In the genomic region with DNA sequence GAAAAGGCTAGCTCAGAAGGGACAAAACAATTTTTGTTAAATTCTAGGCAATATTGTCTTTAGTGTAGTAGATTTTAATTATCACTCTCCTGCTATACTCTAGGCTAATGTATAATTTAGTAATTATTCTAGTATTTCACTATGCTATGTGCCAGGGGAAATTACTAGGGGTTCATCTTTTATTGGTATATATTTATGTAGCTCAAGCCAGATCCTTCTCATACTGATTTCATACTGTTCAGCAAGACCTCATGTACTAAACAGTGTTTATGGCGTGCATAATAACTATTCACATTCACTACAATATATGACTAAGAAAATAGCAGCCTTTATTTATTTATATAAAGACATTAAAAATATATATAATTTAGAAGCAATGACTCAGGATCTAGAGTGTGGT, we compare ENCODE assay signal across 31 mouse cellular contexts.
"Had no signal": no experiment of that assay in that cellular context is flagged by ENCODE, and none has a peak within 500 bp of the region (broad histone marks: within the 10 kb centered on the region; RNA-seq: fewer than 3 reads in every experiment).

No protein-coding gene starts in this region.

- H3K9me3 ChIP-seq: limb, embryonic 10.5 days; limb, embryonic 12.5 days; limb, embryonic 13.5 days; limb, embryonic 15.5 days; liver, embryonic 12.5 days; liver, embryonic 13.5 days; liver, embryonic 15.5 days; lung, embryonic 15.5 days; megakaryocyte, embryonic 14.5 days; midbrain, embryonic 10.5 days; midbrain, embryonic 12.5 days; midbrain, embryonic 13.5 days; midbrain, embryonic 15.5 days had no signal

- H3K27ac ChIP-seq: left cerebral cortex, adult 2 months; limb, embryonic 10.5 days; limb, embryonic 12.5 days; limb, embryonic 13.5 days; limb, embryonic 15.5 days; liver, embryonic 12.5 days; liver, embryonic 13.5 days; liver, embryonic 14.5 days; liver, embryonic 15.5 days; lung, embryonic 15.5 days; macrophage; midbrain, embryonic 10.5 days; midbrain, embryonic 12.5 days; midbrain, embryonic 13.5 days; midbrain, embryonic 15.5 days had no signal

- DNase-seq: left cerebral cortex, postnatal 4 days; liver; liver, embryonic 13.5 days; liver, postnatal 0 days; lung, adult 18-20 months; lung, adult 2 months; lung, embryonic 14.5 days; lung, postnatal 10 days; lung, postnatal 14 days; lung, postnatal 36 days; lung, postnatal 4 days; midbrain, embryonic 14.5 days had no signal

- H3K4me2 ChIP-seq: limb, embryonic 12.5 days; limb, embryonic 13.5 days; limb, embryonic 15.5 days; liver, embryonic 11.5 days; liver, embryonic 12.5 days; liver, embryonic 13.5 days; liver, embryonic 15.5 days; lung, embryonic 14.5 days; lung, embryonic 15.5 days; midbrain, embryonic 11.5 days; midbrain, embryonic 12.5 days; midbrain, embryonic 13.5 days; midbrain, embryonic 15.5 days had no signal

- H3K27me3 ChIP-seq: limb, embryonic 12.5 days; limb, embryonic 13.5 days; limb, embryonic 15.5 days; liver, embryonic 12.5 days; liver, embryonic 13.5 days; liver, embryonic 15.5 days; lung, embryonic 15.5 days; megakaryocyte, embryonic 14.5 days; midbrain, embryonic 12.5 days; midbrain, embryonic 13.5 days; midbrain, embryonic 15.5 days had no signal

- ATAC-seq: liver, embryonic 12.5 days; liver, postnatal 0 days; lung, postnatal 0 days; midbrain, embryonic 13.5 days; midbrain, embryonic 15.5 days had no signal

- H3K4me3 ChIP-seq: left cerebral cortex, adult 2 months; limb, embryonic 10.5 days; limb, embryonic 12.5 days; limb, embryonic 13.5 days; limb, embryonic 15.5 days; liver, embryonic 12.5 days; liver, embryonic 13.5 days; liver, embryonic 15.5 days; lung, embryonic 15.5 days; megakaryocyte, embryonic 14.5 days; midbrain, embryonic 10.5 days; midbrain, embryonic 12.5 days; midbrain, embryonic 13.5 days; midbrain, embryonic 15.5 days; myocyte had no signal

- H3K4me1 ChIP-seq: limb, embryonic 10.5 days; limb, embryonic 12.5 days; limb, embryonic 13.5 days; limb, embryonic 15.5 days; liver, embryonic 12.5 days; liver, embryonic 13.5 days; liver, embryonic 15.5 days; lung, embryonic 15.5 days; megakaryocyte, embryonic 14.5 days; midbrain, embryonic 10.5 days; midbrain, embryonic 12.5 days; midbrain, embryonic 13.5 days; midbrain, embryonic 15.5 days had no signal

- H3K36me3 ChIP-seq: limb, embryonic 10.5 days; limb, embryonic 12.5 days; limb, embryonic 13.5 days; limb, embryonic 15.5 days; liver, embryonic 12.5 days; liver, embryonic 13.5 days; liver, embryonic 15.5 days; lung, embryonic 15.5 days; midbrain, embryonic 10.5 days; midbrain, embryonic 12.5 days; midbrain, embryonic 13.5 days had no signal

- H3K9ac ChIP-seq: limb, embryonic 12.5 days; limb, embryonic 13.5 days; limb, embryonic 15.5 days; liver, embryonic 12.5 days; liver, embryonic 13.5 days; liver, embryonic 14.5 days; liver, embryonic 15.5 days; liver, postnatal 0 days; lung, embryonic 14.5 days; lung, embryonic 15.5 days; midbrain, embryonic 12.5 days; midbrain, embryonic 13.5 days; midbrain, embryonic 15.5 days had no signal
